Mouse (Mus musculus): Measurements from ENCODE around the gene Tnp1. TPM values are rescaled to one million over a fixed set of nuclear protein-coding genes. Genes with fewer than 3 reads are reported as not detected.

The Tnp1 gene
- polyA plus RNA-seq, 1 experiment from 2014 or later: not detected

GRCm38 (mm10) chr1:72994751-72995528 is 20.8 kb downstream of the Tnp1 start:
- Histone ChIP-seq H3K9me3 (replicated peaks) (no peaks in the 10 kb centered on the region), H3K4me2 (replicated peaks) (no peak overlapping the region), H3K36me3 (no peaks in the 10 kb centered on the region), H3K27me3 (no peaks in the 10 kb centered on the region), H3K27ac (no peak overlapping the region), H3K4me1 (no peaks in the 10 kb centered on the region), H3K9ac (no peak overlapping the region), H3K4me3 (no peak overlapping the region)
- no peak for ATAC-seq (ENCODE audit: low FRiP score)
- WGBS: 91% methylated on average over 5 of the region's 5 CpGs

GRCm38 (mm10) chr1:72992944-72993464 is 22.7 kb downstream of the Tnp1 start:
- WGBS: 71% methylated on average over 2 of the region's 2 CpGs
- no peak overlapping the region for H3K9ac ChIP-seq
- ATAC-seq (ENCODE audit: low FRiP score): no peak

GRCm38 (mm10) chr1:72992209-72992608 is 23.5 kb downstream of the Tnp1 start:
- no peak overlapping the region for H3K4me2 ChIP-seq (replicated peaks)
- no peak for ATAC-seq (ENCODE audit: low FRiP score)
- 57% methylated on average over 2 of the region's 2 CpGs for WGBS
- no peaks in the 10 kb centered on the region for H3K36me3 ChIP-seq
- H3K27me3 ChIP-seq: no peaks in the 10 kb centered on the region
- H3K9me3 ChIP-seq (replicated peaks): no peaks in the 10 kb centered on the region
- no peak overlapping the region for H3K9ac ChIP-seq
- H3K4me1 ChIP-seq: no peaks in the 10 kb centered on the region
- no peak overlapping the region for H3K4me3 ChIP-seq
- no peak overlapping the region for H3K27ac ChIP-seq

More at GRCm38 (mm10) chr1:72992944-72993464, 22.7 kb downstream of the Tnp1 start:
- H3K4me3 ChIP-seq: no peak overlapping the region
- no peak overlapping the region for H3K4me2 ChIP-seq (replicated peaks)
- no peaks in the 10 kb centered on the region for H3K4me1 ChIP-seq
- no peaks in the 10 kb centered on the region for H3K27me3 ChIP-seq
- no peaks in the 10 kb centered on the region for H3K36me3 ChIP-seq
- no peak overlapping the region for H3K27ac ChIP-seq
- H3K9me3 ChIP-seq (replicated peaks): no peaks in the 10 kb centered on the region

GRCm38 (mm10) chr1:72988904-72989303 is 26.8 kb downstream of the Tnp1 start:
- Histone ChIP-seq H3K4me2 (replicated peaks) (no peak overlapping the region), H3K9me3 (replicated peaks) (no peaks in the 10 kb centered on the region), H3K4me1 (no peaks in the 10 kb centered on the region), H3K4me3 (no peak overlapping the region), H3K9ac (no peak overlapping the region), H3K36me3 (no peaks in the 10 kb centered on the region), H3K27ac (no peak overlapping the region), H3K27me3 (no peaks in the 10 kb centered on the region)
- ATAC-seq (ENCODE audit: low FRiP score): no peak
- 89% methylated on average over 3 of the region's 3 CpGs for WGBS

GRCm38 (mm10) chr1:72986715-72987114 is 29.0 kb downstream of the Tnp1 start:
- ATAC-seq (ENCODE audit: low FRiP score): no peak
- WGBS: 90% methylated on average over 4 of the region's 4 CpGs
- no peaks in the 10 kb centered on the region for H3K27me3 ChIP-seq
- no peak overlapping the region for H3K27ac ChIP-seq
- H3K4me2 ChIP-seq (replicated peaks): no peak overlapping the region
- H3K4me1 ChIP-seq: no peaks in the 10 kb centered on the region
- H3K9me3 ChIP-seq (replicated peaks): no peaks in the 10 kb centered on the region
- H3K4me3 ChIP-seq: no peak overlapping the region
- H3K9ac ChIP-seq: no peak overlapping the region
- no peaks in the 10 kb centered on the region for H3K36me3 ChIP-seq

- Histone ChIP-seq H3K4me3 (no peak overlapping the region), H3K36me3 (no peaks in the 10 kb centered on the region), H3K9ac (no peak overlapping the region), H3K9me3 (replicated peaks) (no peaks in the 10 kb centered on the region), H3K27me3 (no peaks in the 10 kb centered on the region), H3K27ac (no peak overlapping the region), H3K4me2 (replicated peaks) (no peak overlapping the region), H3K4me1 (no peaks in the 10 kb centered on the region)
- ATAC-seq (ENCODE audit: low FRiP score): no peak
- WGBS: 66% methylated on average over 9 of the region's 9 CpGs
These were observed 36.8 kb downstream of the Tnp1 start for GRCm38 (mm10) chr1:72978956-72979355.

- no peak overlapping the region for H3K4me3 ChIP-seq
- H3K9me3 ChIP-seq (replicated peaks): no peaks in the 10 kb centered on the region
- H3K27me3 ChIP-seq: no peaks in the 10 kb centered on the region
- H3K4me1 ChIP-seq: peaks cover 4% of the 10 kb centered on the region
- H3K36me3 ChIP-seq: no peaks in the 10 kb centered on the region
- no peak overlapping the region for H3K9ac ChIP-seq
- H3K4me2 ChIP-seq (replicated peaks): no peak overlapping the region
- H3K27ac ChIP-seq: no peak overlapping the region
- ATAC-seq (ENCODE audit: low FRiP score): no peak
These were observed 41.5 kb downstream of the Tnp1 start for GRCm38 (mm10) chr1:72974226-72974625.

GRCm38 (mm10) chr1:72970461-72970860 is 45.2 kb downstream of the Tnp1 start:
- no peaks in the 10 kb centered on the region for H3K27me3 ChIP-seq
- H3K9me3 ChIP-seq (replicated peaks): no peaks in the 10 kb centered on the region
- no peak overlapping the region for H3K27ac ChIP-seq
- H3K4me2 ChIP-seq (replicated peaks): no peak overlapping the region
- H3K4me3 ChIP-seq: no peak overlapping the region
- H3K36me3 ChIP-seq: no peaks in the 10 kb centered on the region
- no peak for ATAC-seq (ENCODE audit: low FRiP score)
- no peak overlapping the region for H3K9ac ChIP-seq
- H3K4me1 ChIP-seq: peaks cover 7% of the 10 kb centered on the region
- WGBS: 93% methylated on average over 9 of the region's 9 CpGs

- Histone ChIP-seq H3K27ac (no peak overlapping the region), H3K36me3 (no peaks in the 10 kb centered on the region), H3K9ac (no peak overlapping the region), H3K4me1 (peaks cover 7% of the 10 kb centered on the region), H3K9me3 (replicated peaks) (no peaks in the 10 kb centered on the region), H3K4me3 (no peak overlapping the region), H3K27me3 (no peaks in the 10 kb centered on the region), H3K4me2 (replicated peaks) (no peak overlapping the region)
- no peak for ATAC-seq (ENCODE audit: low FRiP score)
- WGBS: 35% methylated on average over 10 of the region's 10 CpGs
These were observed 46.4 kb downstream of the Tnp1 start for GRCm38 (mm10) chr1:72969113-72969812.

GRCm38 (mm10) chr1:72966423-72966822 is 49.3 kb downstream of the Tnp1 start:
- Histone ChIP-seq H3K4me3 (no peak overlapping the region), H3K4me2 (replicated peaks) (no peak overlapping the region), H3K36me3 (no peaks in the 10 kb centered on the region), H3K27me3 (no peaks in the 10 kb centered on the region), H3K9me3 (replicated peaks) (no peaks in the 10 kb centered on the region), H3K4me1 (peaks cover 11% of the 10 kb centered on the region), H3K9ac (no peak overlapping the region), H3K27ac (no peak overlapping the region)
- no peak for ATAC-seq (ENCODE audit: low FRiP score)
- WGBS: 94% methylated on average over 4 of the region's 4 CpGs

Data from hindbrain, embryonic 12.5 days (tissue).